Mouse (Mus musculus) neural tube, embryonic 15.5 days (tissue): Measurements from ENCODE around the gene Prom1. TPM values are rescaled to one million over a fixed set of nuclear protein-coding genes. Genes with fewer than 3 reads are reported as not detected.
A peak's percentile ranks its signal among the peaks of the same experiment; 100 is the strongest.

Experiments
- ATAC-seq: fragments of 200-750 bp; cut with Nextera tagmentation; 2 replicates; pipeline ENCODE4 v1.8.0; 2017; ENCODE audit warnings: mild to moderate bottlenecking, moderate TSS enrichment, moderate library complexity; ENCODE audit not compliant: low FRiP score
- H3K27ac ChIP-seq: fragments of 300-500 bp; sonication (generic); replicated peaks from 2 replicates; pipeline ENCODE4 v1.5.1; 2015; ENCODE audit warnings: mild to moderate bottlenecking, inconsistent platforms
- H3K27me3 ChIP-seq: fragments of 300-500 bp; sonication (generic); replicated peaks from 2 replicates; pipeline ENCODE4 v1.6.1; 2015; ENCODE audit warnings: inconsistent platforms
- H3K36me3 ChIP-seq: fragments of 300-500 bp; sonication (generic); 2 replicates; pipeline ENCODE4 v1.6.1; 2015; ENCODE audit warnings: inconsistent platforms
- H3K4me1 ChIP-seq: fragments of 300-500 bp; sonication (generic); 2 replicates; pipeline ENCODE4 v1.6.1; 2015; ENCODE audit warnings: inconsistent platforms
- H3K4me2 ChIP-seq: fragments of 300-500 bp; sonication (generic); 2 replicates; pipeline ENCODE4 v1.6.1; 2015; ENCODE audit warnings: inconsistent platforms, mild to moderate bottlenecking, moderate library complexity
- H3K4me3 ChIP-seq: fragments of 300-500 bp; sonication (generic); replicated peaks from 2 replicates; pipeline ENCODE4 v1.5.1; 2015; ENCODE audit warnings: mild to moderate bottlenecking, inconsistent platforms
- H3K9ac ChIP-seq: fragments of 300-500 bp; sonication (generic); replicated peaks from 2 replicates; pipeline ENCODE4 v1.6.1; 2015; ENCODE audit warnings: mild to moderate bottlenecking, inconsistent platforms
- H3K9me3 ChIP-seq: fragments of 300-500 bp; sonication (generic); replicated peaks from 2 replicates; pipeline ENCODE4 v1.6.1; 2016; ENCODE audit warnings: inconsistent platforms
- WGBS: fragments of 180-500 bp; shearing (Covaris S2); methylation state at CpG from one replicate; pipeline ENCODE4 v1.1.7; 2015; ENCODE audit warnings: mixed read lengths; 5-methylcytosine and 5-hydroxymethylcytosine counted together
- polyA plus RNA-seq: library from polyadenylated mRNA; unstranded; fragments of >200 nt; fragmentation: Nextera tagmentation; extraction: Ambion mirVana; gene quantifications from 2 replicates; pipeline ENCODE4 v1.2.1, GENCODE M21; 2015

Gene Prom1
- polyA plus RNA-seq, 1 experiment from 2014 or later, result 23.2 TPM

DNA sequence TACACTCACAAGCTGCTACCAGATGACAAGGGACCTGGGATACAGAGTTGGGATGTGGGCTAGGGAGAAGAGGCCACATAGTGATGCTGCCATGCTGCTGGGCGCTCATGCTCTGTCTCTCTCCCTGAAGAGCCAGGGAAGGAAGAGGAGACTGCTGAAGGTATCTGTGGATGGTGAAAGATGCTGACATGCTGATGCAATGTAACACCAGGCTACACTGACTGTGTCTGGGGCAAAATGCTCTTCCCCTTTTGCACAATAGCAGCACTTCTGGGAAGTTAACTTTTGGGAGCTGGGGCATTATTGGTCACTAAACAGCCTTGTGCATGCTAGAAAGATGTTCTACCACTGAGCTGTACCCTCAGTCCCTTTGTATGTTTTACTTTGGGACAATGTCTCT is 26.4 kb downstream of the Prom1 start:
- Histone ChIP-seq H3K27me3 (no peaks in the 10 kb centered on the region), H3K9ac (no peak overlapping the region), H3K36me3 (no peaks in the 10 kb centered on the region), H3K4me3 (no peak overlapping the region), H3K4me2 (no peak overlapping the region), H3K27ac (no peak overlapping the region), H3K4me1 (no peaks in the 10 kb centered on the region), H3K9me3 (no peaks in the 10 kb centered on the region)
- ATAC-seq, result no peak
- 93% methylated on average over 1 of the region's 1 CpGs for WGBS

DNA sequence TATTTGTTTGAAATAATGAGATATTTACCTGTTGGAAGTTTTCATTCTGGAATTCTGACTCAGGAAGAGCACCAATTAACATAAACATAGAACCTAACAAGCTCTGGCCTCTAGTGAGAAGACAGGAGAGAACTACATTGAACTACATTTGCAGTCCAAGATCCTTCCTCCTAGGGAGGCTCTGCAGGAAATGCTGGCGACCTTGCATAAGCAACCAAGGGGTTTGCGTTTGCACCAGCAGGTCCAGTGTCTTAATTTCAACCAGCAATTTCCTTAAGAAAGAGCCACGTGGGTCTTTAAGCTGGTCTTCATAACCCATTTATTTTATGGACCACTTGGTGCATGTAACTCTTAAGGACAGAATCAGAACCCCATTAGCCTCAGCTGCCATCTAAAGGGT is 28.2 kb downstream of the Prom1 start:
- 75% methylated on average over 3 of the region's 3 CpGs for WGBS

DNA sequence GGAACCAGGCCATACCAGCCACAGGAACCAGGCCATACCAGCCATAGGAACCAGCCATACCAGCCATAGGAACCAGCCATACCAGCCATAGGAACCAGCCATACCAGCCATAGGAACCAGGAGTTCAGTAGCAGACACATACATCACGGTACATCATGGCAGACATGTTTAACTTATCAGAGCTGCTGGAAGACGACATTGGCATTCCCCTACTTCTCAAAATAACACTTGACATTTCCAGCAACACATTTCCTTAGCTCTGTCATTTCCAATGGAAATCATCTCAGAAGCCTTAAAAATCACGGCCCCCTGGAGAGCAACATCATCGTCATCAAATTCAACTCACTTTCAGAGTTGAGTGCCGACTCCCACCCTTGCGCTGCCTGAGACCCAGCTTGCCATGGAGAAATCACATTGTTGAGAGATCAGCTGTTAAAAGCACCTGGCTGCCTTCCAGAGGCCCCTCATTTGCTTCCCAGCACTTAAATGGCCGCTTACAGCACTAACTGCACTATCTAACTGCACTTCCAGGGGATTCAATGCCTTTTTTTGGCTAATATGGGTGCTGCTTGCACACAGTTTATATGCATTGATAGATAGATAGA is 31.2 kb downstream of the Prom1 start:
- no peaks in the 10 kb centered on the region for H3K27me3 ChIP-seq
- no peak for ATAC-seq

More for the DNA sequence above, 28.2 kb downstream of the Prom1 start:
- no peak overlapping the region for H3K4me2 ChIP-seq
- no peaks in the 10 kb centered on the region for H3K4me1 ChIP-seq
- no peak overlapping the region for H3K9ac ChIP-seq
- H3K9me3 ChIP-seq, result no peaks in the 10 kb centered on the region
- no peak for ATAC-seq
- no peaks in the 10 kb centered on the region for H3K27me3 ChIP-seq
- no peak overlapping the region for H3K4me3 ChIP-seq
- no peaks in the 10 kb centered on the region for H3K36me3 ChIP-seq
- no peak overlapping the region for H3K27ac ChIP-seq

DNA sequence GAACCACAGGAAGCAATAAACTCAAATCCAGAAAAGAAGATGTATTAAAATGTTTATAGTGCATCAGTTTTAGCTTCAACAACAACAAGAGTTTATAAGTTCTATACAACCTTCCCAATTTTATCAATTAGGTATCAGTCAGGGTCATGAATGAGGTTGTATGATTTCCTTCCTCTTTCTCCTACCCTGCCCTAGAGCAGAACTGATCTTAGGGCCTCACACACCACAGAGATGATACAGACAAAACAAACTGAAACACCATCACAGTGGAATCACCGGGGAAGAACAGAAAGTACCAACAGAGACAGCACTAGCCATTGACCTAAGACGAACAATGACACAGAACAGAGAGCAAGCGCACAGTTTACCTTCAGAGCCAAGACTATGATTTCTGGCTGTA is 43.6 kb downstream of the Prom1 start:
- Histone ChIP-seq H3K9me3 (no peaks in the 10 kb centered on the region), H3K4me1 (no peaks in the 10 kb centered on the region), H3K27me3 (no peaks in the 10 kb centered on the region), H3K27ac (no peak overlapping the region), H3K36me3 (no peaks in the 10 kb centered on the region), H3K4me3 (no peak overlapping the region), H3K9ac (no peak overlapping the region), H3K4me2 (no peak overlapping the region)
- no peak for ATAC-seq
- WGBS, result over 99% methylated on average over 3 of the region's 3 CpGs

More for the DNA sequence above, 31.2 kb downstream of the Prom1 start:
- 63% methylated on average over 7 of the region's 7 CpGs for WGBS
- Histone ChIP-seq H3K4me3 (no peak overlapping the region), H3K9ac (no peak overlapping the region), H3K9me3 (no peaks in the 10 kb centered on the region), H3K36me3 (no peaks in the 10 kb centered on the region), H3K4me1 (no peaks in the 10 kb centered on the region), H3K4me2 (no peak overlapping the region), H3K27ac (no peak overlapping the region)

DNA sequence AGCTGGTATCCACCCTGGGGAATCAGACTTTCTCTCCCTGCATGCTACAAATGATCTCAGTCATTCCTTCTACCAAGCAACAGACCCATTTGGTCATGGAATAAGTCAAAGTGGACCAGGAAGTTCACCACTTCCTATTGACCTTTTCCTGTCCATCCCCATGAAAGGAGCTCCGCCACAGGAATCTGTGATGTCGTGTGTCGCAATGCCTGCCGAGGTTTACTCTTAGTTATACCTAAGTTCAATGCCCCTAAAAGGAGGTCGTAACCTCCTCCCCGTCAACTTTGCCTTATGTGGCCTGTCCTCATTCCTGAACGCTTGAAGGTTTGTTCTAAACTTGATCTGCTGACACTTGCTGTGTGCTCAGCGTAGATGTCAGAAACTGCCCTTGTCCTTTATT is 51.6 kb downstream of the Prom1 start:
- no peaks in the 10 kb centered on the region for H3K36me3 ChIP-seq
- no peak overlapping the region for H3K9ac ChIP-seq
- no peak overlapping the region for H3K27ac ChIP-seq
- no peak for ATAC-seq
- 83% methylated on average over 8 of the region's 8 CpGs for WGBS
- no peaks in the 10 kb centered on the region for H3K9me3 ChIP-seq
- no peak overlapping the region for H3K4me3 ChIP-seq
- H3K4me1 ChIP-seq, result no peaks in the 10 kb centered on the region
- H3K27me3 ChIP-seq, result no peaks in the 10 kb centered on the region
- no peak overlapping the region for H3K4me2 ChIP-seq

DNA sequence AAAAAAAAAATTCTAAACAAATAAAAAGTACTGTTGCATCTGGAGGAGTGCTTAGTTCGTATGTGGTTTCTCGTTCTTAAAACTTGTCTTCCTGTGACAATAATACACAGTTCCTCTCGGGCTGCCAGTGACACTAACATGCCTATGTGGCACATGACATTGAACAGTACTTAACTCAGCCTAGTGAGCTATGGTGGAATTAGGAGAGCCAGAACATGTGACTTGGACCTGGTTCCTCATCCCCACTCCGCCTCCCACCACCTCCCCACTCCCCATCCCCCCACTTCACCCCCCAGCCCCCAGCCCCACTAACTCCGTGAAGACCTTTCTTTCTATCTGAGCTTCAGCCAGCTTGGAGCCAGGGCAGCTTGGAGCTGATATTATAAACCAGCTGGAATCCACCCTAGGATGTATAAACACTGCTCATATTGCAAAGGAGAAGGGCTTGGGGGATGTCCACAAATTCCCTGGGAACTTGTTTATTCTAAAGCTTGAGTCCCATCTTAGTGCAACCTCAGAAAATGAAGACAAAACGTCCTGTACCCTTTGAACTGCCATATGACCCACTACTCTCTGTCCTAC is 52.3 kb downstream of the Prom1 start:
- no peak for ATAC-seq
- Histone ChIP-seq H3K4me1 (no peaks in the 10 kb centered on the region), H3K27me3 (no peaks in the 10 kb centered on the region), H3K9me3 (no peaks in the 10 kb centered on the region), H3K9ac (no peak overlapping the region), H3K36me3 (no peaks in the 10 kb centered on the region), H3K4me3 (no peak overlapping the region), H3K4me2 (no peak overlapping the region), H3K27ac (no peak overlapping the region)
- WGBS, result 75% methylated on average over 6 of the region's 6 CpGs

DNA sequence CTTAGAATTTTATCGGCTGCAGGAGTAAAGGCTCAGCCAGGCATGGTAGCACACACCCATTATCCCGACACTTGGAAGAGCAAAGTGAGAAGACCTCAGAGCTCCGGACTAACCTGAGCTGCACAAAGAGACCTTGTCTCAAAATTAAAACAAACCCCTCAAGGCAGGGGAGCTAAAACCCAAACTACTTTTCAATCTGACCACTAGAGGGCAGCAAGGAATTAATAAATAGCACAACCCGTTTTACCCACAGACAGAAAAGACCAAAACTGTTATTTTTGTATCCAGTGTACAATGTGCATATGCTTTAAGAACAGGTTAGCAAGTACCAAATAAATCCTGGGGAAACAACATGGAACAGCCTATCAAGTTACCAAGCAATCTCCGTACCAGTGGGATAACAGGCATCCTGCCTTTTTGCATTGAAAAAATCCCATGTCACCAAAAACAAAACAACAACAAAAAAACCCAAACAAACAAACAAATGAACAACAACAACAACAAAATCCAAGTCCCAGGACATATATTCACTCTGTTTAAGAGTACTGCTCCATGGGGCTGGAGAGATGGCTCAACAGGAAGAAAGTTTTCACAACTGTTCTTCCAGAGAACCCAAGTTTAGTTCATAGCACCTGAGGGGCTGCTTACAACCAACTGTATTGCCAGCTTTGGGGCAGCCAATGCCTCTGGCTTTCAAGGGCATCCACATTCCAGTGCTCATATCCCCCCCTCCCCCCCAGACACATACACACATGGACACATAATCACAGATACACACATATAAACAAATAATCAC is 53.1 kb downstream of the Prom1 start:
- no peaks in the 10 kb centered on the region for H3K4me1 ChIP-seq
- H3K36me3 ChIP-seq, result no peaks in the 10 kb centered on the region
- peak; percentile 55; the same call in 1 of the 2 replicates for ATAC-seq
- 56% methylated on average over 5 of the region's 5 CpGs for WGBS
- no peak overlapping the region for H3K4me2 ChIP-seq
- H3K4me3 ChIP-seq, result no peak overlapping the region
- H3K27me3 ChIP-seq, result no peaks in the 10 kb centered on the region
- H3K9ac ChIP-seq, result no peak overlapping the region
- no peak overlapping the region for H3K27ac ChIP-seq
- H3K9me3 ChIP-seq, result no peaks in the 10 kb centered on the region

DNA sequence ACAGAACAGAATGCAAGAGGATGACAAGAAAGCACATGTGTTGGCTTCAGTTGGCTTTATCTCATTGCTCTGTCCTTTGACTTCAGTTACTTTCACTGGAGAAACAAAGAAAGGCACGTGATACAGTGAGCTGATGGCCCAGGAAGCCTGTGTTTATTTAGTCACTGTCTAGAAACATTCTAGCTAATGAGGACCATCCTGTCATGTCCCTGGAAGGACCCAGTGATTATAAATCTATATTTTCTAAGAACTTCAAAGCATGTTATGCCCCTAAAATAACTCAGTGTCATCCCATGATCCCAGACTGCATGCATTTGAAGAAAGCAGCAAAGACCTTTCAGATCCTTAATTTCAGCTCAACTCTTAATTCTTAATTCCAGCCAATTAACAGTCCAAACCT is 60.1 kb downstream of the Prom1 start:
- WGBS, result 57% methylated on average over 1 of the region's 1 CpGs
- Histone ChIP-seq H3K27me3 (no peaks in the 10 kb centered on the region), H3K9me3 (no peaks in the 10 kb centered on the region)

DNA sequence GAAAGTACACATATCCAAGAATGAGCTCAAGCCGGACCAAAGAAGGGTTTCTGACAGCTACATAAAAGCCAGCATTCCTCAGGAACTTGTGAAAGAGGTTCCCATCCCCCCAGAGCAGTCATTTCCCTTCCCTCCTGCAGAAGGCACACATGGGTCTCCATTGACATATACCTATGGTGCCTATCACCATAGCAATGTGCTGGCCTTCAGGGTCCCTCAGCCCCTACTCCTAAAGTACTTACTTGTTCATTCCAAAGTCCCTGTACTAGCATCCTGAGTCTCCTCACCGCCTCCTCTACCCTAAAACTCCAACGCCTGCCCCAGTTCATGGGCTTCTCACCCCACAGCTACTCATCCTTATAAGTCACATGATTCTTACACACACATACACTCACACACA is 60.8 kb downstream of the Prom1 start:
- no peaks in the 10 kb centered on the region for H3K36me3 ChIP-seq
- H3K4me3 ChIP-seq, result no peak overlapping the region
- no peak overlapping the region for H3K27ac ChIP-seq
- WGBS, result 88% methylated on average over 3 of the region's 3 CpGs
- H3K9me3 ChIP-seq, result no peaks in the 10 kb centered on the region
- H3K27me3 ChIP-seq, result no peaks in the 10 kb centered on the region
- ATAC-seq, result no peak
- H3K4me2 ChIP-seq, result no peak overlapping the region
- no peak overlapping the region for H3K9ac ChIP-seq
- no peaks in the 10 kb centered on the region for H3K4me1 ChIP-seq

More for the DNA sequence above, 60.1 kb downstream of the Prom1 start:
- no peaks in the 10 kb centered on the region for H3K36me3 ChIP-seq
- no peak for ATAC-seq
- H3K4me2 ChIP-seq, result no peak overlapping the region
- no peak overlapping the region for H3K4me3 ChIP-seq
- H3K4me1 ChIP-seq, result no peaks in the 10 kb centered on the region
- no peak overlapping the region for H3K9ac ChIP-seq
- H3K27ac ChIP-seq, result no peak overlapping the region

DNA sequence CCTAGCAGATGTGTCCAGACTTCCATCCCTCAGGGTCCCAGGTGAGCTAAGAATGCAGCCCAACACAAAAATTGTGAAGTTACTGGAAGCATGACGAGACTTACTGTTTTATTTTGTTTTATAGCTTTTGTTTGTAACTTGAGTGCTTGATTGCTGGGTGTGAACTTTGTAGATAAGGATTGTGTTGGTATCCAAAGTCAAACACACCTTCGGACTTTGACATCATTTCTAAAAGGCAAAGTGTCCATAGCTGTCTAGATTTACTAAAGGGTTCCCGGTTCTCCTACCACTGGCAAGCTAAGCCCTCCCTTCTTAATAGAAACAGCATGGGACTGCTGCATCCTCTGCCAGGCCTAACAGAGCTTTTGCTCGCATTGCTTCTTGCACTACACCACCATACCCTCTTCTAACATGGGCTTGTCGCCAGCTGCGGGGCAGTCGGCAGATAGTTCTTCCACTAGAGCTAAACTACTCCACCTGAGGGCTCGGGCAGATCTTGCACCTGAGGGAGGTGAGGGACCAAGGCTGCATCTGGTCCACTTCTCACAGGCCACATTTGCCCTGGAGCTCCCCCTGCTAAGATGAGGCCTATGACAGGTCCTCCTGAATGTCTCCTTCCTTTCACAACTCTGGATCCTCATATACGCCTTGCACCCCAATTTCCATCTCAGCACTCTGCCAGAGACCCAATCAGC is 103.4 kb downstream of the Prom1 start:
- no peak for ATAC-seq
- Histone ChIP-seq H3K9me3 (no peaks in the 10 kb centered on the region), H3K27me3 (no peaks in the 10 kb centered on the region), H3K4me3 (no peak overlapping the region), H3K4me1 (no peaks in the 10 kb centered on the region), H3K9ac (no peak overlapping the region), H3K36me3 (no peaks in the 10 kb centered on the region), H3K27ac (no peak overlapping the region), H3K4me2 (no peak overlapping the region)
- whole genome bisulfite sequencing, result 92% methylated on average over 9 of the region's 9 CpGs

DNA sequence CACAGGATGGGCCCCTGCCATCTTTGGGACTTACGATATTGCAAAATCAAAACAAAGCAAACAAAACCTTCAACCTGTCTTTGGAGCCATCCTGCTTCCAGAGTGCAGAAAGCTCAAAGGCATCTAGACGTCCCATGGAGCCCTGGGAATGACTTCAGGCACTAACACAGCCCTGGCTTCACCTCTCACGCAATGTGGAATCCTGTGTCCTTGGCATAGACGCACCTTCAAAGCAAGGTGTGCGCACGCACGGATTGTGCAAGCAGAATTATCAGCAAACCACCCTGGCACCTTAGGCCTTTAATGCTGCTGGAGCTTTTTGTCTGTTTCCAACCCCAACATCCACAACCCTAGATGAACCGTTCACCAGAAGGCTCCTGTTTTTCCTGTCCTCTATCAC is 104.2 kb downstream of the Prom1 start:
- no peak overlapping the region for H3K9ac ChIP-seq
- H3K4me2 ChIP-seq, result no peak overlapping the region
- H3K27me3 ChIP-seq, result no peaks in the 10 kb centered on the region
- 91% methylated on average over 8 of the region's 8 CpGs for WGBS
- no peaks in the 10 kb centered on the region for H3K4me1 ChIP-seq
- H3K36me3 ChIP-seq, result no peaks in the 10 kb centered on the region
- no peaks in the 10 kb centered on the region for H3K9me3 ChIP-seq
- no peak overlapping the region for H3K27ac ChIP-seq
- H3K4me3 ChIP-seq, result no peak overlapping the region
- no peak for ATAC-seq

DNA sequence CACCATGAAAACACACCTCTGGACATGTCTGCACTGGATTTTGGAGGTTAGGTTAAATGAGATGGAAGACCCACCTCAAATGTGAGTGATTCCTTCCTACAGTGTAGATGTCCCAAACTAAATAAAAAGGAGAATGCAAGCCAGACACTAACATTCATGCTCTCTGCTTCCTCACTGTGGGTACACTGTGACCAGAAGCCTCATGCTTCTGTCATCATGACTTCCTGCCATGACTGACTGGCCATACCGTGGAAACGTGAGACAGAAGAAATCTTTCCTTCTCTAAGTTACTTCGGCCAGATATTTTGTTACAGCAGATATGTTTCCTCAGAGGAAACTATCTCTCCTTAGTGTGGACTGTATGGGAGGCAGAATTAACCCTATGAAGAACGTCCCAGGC is 105.7 kb downstream of the Prom1 start:
- ATAC-seq, result no peak
- H3K4me1 ChIP-seq, result no peaks in the 10 kb centered on the region
- no peak overlapping the region for H3K9ac ChIP-seq
- no peaks in the 10 kb centered on the region for H3K27me3 ChIP-seq
- WGBS, result 90% methylated on average over 4 of the region's 4 CpGs
- no peaks in the 10 kb centered on the region for H3K9me3 ChIP-seq
- H3K4me3 ChIP-seq, result no peak overlapping the region
- H3K4me2 ChIP-seq, result no peak overlapping the region
- H3K36me3 ChIP-seq, result no peaks in the 10 kb centered on the region
- H3K27ac ChIP-seq, result no peak overlapping the region
